Mouse (Mus musculus): Measurements from ENCODE around the gene Apold1. TPM values are rescaled to one million over a fixed set of nuclear protein-coding genes. Genes with fewer than 3 reads are reported as not detected.

Apold1 gene
- polyA plus RNA-seq, 1 experiment from 2014 or later: 3.5 TPM

Other genes starting within 250 kb of the Apold1 start
- gene Dusp16, start 189.1 kb upstream of the Apold1 start, polyA plus RNA-seq (2015; fragmentation: Nextera tagmentation; extraction: Ambion mirVana): 13.0 and 13.9 TPM in 2 replicates
- gene Crebl2, start 151.6 kb upstream of the Apold1 start, polyA plus RNA-seq (2015; fragmentation: Nextera tagmentation; extraction: Ambion mirVana): 3.6 and 3.7 TPM in 2 replicates
- gene Gpr19, start 83.1 kb upstream of the Apold1 start, polyA plus RNA-seq (2015; fragmentation: Nextera tagmentation; extraction: Ambion mirVana): 10.4 and 10.6 TPM in 2 replicates
- gene Cdkn1b, start 61.3 kb upstream of the Apold1 start, polyA plus RNA-seq (2015; fragmentation: Nextera tagmentation; extraction: Ambion mirVana): 15.3 and 15.9 TPM in 2 replicates
- gene Ddx47, start 29.9 kb downstream of the Apold1 start, polyA plus RNA-seq (2015; fragmentation: Nextera tagmentation; extraction: Ambion mirVana): 97.4 and 99.7 TPM in 2 replicates
- gene Gprc5a, start 83.9 kb downstream of the Apold1 start, polyA plus RNA-seq (2015; fragmentation: Nextera tagmentation; extraction: Ambion mirVana): 8.8 and 10.9 TPM in 2 replicates
- gene Gprc5d, start 136.6 kb downstream of the Apold1 start, polyA plus RNA-seq (2015; fragmentation: Nextera tagmentation; extraction: Ambion mirVana): not detected in 2 replicates
- 36.3 and 42.0 TPM in 2 replicates for gene Fam234b, start 216.3 kb downstream of the Apold1 start, polyA plus RNA-seq (2015; fragmentation: Nextera tagmentation; extraction: Ambion mirVana)
- gene Hebp1, start 216.3 kb downstream of the Apold1 start, polyA plus RNA-seq (2015; fragmentation: Nextera tagmentation; extraction: Ambion mirVana): 45.1 and 58.0 TPM in 2 replicates